Mouse (Mus musculus) kidney, postnatal 14 days (tissue): ENCODE data around the gene Olfr1511.
"Not testable (repeated sequence)": the region's sequence is repeated elsewhere in the genome, so short reads cannot be mapped to it uniquely, and the experiment has no call there.

Experiments used
- DNase-seq: peaks from one replicate; pipeline ENCODE4 v3.0.0; 2022; ENCODE audit warnings: mixed read lengths

Olfr1511 gene

GRCm38 (mm10) chr14:52397279-52397678, at the start of gene Olfr1511:
Gene Olfr1511 (minus strand): TSS chr14:52397379.
- no peak for DNase-seq

DNA sequence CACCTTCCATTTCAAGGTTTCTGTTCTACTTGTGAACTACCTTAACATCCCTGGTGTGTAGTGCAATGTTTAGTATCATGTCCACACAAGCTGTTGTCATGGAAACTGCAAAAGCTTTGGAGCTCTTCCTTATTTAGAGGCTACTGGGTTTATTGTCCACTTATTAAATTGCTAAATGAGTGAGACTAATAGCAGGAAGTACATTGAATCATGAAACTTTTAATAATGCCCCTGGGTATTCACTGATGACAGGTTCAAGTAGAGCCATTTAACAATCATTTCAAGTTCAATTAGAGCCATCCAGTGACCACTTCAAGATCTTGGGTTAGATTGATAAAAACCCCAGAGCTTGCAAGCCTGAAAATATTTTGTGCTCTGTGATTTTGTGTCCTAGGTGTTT, 45.5 kb upstream of the Olfr1511 start, which contains the start of gene Olfr1509:
Gene Olfr1509, plus strand, starts transcription at position 301 of the 400 bp plus-strand sequence.
- DNase-seq, result no peak

GRCm38 (mm10) chr14:52427686-52428085, 30.5 kb upstream of the Olfr1511 start:
- DNase-seq, result no peak

- DNase-seq, result no peak
These were observed 17.1 kb upstream of the Olfr1511 start, which contains the start of gene Olfr1510 for GRCm38 (mm10) chr14:52414273-52414672. Gene Olfr1510 (minus strand): TSS chr14:52414373.

DNA sequence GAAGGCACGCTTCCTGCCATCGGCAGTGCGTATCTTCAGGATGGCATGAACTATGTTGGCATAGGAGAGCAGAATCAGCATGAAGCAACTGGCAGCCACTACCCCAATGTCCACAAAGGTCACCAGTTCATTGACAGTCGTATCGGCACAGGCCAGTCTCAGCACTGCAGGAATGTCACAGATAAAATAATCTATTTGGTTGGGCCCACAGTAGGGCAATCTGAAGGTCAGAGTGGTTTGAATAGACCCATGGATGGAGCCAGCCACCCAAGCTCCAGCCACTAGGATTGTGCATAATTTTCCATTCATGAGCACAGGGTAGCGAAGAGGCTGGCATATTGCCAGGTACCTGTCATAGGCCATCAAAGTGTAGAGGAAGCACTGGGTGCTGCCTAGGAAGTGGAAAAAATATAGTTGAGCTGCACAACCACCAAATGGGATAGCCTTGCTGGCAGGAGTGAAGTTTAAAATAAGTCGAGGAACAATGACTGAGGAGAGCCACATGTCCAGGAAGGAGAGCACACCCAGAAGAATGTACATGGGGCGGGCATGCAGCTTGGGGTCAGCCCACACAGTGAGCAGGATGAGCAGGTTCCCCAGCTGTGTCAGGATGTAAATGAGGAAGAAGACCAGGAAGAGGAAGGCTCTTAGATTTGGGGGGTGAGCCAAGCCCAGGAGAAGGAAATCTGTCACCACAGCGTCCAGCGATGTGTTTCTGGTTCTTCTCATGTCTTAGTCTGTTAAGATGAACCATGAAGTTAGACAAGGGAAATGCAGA, 13.2 kb upstream of the Olfr1511 start:
- not testable (repeated sequence) for DNase-seq

- peak; percentile 1 for DNase-seq
These were observed 6.9 kb downstream of the Olfr1511 start for GRCm38 (mm10) chr14:52390084-52390848.

- no peak for DNase-seq
These were observed 18.1 kb downstream of the Olfr1511 start, which contains the start of gene Olfr1512 for GRCm38 (mm10) chr14:52379068-52379467. Gene Olfr1512 (minus strand): TSS chr14:52379168.

GRCm38 (mm10) chr14:52368741-52369140, 28.4 kb downstream of the Olfr1511 start:
- DNase-seq, result no peak

DNA sequence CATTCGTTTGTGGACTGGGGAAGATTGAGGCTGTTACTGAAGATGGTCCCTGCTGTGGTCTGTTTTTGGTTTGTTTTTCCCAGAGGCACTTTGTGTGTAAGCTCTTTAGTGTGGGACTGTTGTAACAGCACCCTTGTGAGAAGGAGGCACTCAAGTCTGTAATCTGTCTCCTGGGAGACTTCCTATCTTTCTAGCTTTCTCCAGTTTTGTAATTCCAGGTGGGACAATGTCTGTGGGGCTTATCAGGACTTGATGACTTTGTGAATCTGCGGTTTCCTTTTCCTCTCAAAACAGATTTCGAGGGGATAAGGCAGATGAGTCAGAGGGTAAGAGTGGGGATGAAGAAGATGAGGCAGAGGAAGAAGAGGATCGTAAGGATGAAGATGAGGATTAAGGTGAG, 40.9 kb downstream of the Olfr1511 start, which contains the start of gene Olfr1513:
Gene Olfr1513, minus strand, starts transcription at position 101 of the 400 bp plus-strand sequence.
- no peak for DNase-seq
